Mouse (Mus musculus): ENCODE measurements around the gene Hmgb1. TPM values are rescaled to one million over a fixed set of nuclear protein-coding genes. Genes with fewer than 3 reads are reported as not detected.

Gene Hmgb1
- polyA plus RNA-seq, 1 experiment: 110 TPM

DNA sequence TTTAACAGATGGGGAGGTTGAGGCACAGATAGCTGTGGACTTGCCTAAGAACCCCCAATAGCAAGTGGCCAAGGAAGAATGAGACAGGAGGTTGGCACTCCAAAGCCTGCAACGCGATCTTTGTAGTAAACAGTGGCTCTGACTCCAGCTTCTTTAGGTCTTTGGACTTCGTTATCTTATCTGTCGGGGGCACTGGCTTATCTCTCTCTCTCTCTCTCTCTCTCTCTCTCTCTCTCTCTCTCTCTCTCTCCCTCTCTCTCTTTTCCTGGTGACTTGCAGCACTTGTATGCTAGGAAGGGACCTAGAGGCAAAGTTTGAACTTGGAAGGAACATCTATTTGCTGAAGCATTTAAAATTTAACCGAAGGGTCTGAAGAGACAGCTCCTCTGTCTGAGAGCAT is 155.9 kb downstream of the Hmgb1 start:
- H3K4me1 ChIP-seq (ENCODE audit: control insufficient read depth, insufficient read depth, low read length): no peaks in the 10 kb centered on the region
- no peaks in the 10 kb centered on the region for H3K36me3 ChIP-seq (ENCODE audit: control insufficient read depth, insufficient read depth, low read length, poor library complexity, severe bottlenecking)
- TF ChIP-seq POLR2A (IDR thresholded peaks at IDR 0.05; ENCODE audit: insufficient read depth, low read length) (no peak), EP300 (IDR thresholded peaks at IDR 0.05; ENCODE audit: insufficient read depth, low read depth, low read length) (no peak), CTCF (IDR thresholded peaks at IDR 0.05; ENCODE audit: low read depth, low read length) (no peak)
- no peak overlapping the region for H3K9ac ChIP-seq (ENCODE audit: low read depth, poor library complexity, severe bottlenecking)
- no peak overlapping the region for H3K4me3 ChIP-seq (ENCODE audit: low read depth, low read length)
- H3K27me3 ChIP-seq (ENCODE audit: control insufficient read depth, insufficient read depth, low read length, poor library complexity, severe bottlenecking): no peaks in the 10 kb centered on the region
- no peak overlapping the region for H3K27ac ChIP-seq (ENCODE audit: insufficient read depth, low read length)
- H3K9me3 ChIP-seq (replicated peaks; ENCODE audit: control insufficient read depth, insufficient read depth, low read length, poor library complexity, severe bottlenecking): no peaks in the 10 kb centered on the region

DNA sequence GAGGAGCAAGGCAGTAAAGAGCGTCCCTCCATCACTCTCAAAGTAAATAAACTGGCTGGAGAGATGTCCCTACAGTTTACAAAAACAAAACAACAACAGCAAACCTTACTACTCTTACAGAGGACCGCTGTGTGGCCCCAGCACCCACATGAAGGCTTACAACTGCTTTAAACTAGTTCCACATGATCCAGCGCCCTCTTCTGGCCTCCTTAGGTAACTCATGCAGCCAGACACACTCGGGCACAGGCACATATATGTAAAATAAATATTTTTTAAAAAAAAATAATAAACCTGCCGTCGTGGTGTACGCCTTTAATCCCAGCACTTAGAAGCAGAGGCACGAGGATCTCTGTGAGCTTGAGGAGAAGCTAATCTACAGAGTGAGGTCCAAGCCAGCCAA is 156.9 kb downstream of the Hmgb1 start:
- H3K4me3 ChIP-seq (ENCODE audit: low read depth, low read length): no peak overlapping the region
- no peaks in the 10 kb centered on the region for H3K9me3 ChIP-seq (replicated peaks; ENCODE audit: control insufficient read depth, insufficient read depth, low read length, poor library complexity, severe bottlenecking)
- TF ChIP-seq POLR2A (IDR thresholded peaks at IDR 0.05; ENCODE audit: insufficient read depth, low read length): no peak
- peak; percentile 29 for TF ChIP-seq CTCF (IDR thresholded peaks at IDR 0.05; ENCODE audit: low read depth, low read length)
- no peaks in the 10 kb centered on the region for H3K36me3 ChIP-seq (ENCODE audit: control insufficient read depth, insufficient read depth, low read length, poor library complexity, severe bottlenecking)
- H3K9ac ChIP-seq (ENCODE audit: low read depth, poor library complexity, severe bottlenecking): no peak overlapping the region
- no peak overlapping the region for H3K27ac ChIP-seq (ENCODE audit: insufficient read depth, low read length)
- no peaks in the 10 kb centered on the region for H3K4me1 ChIP-seq (ENCODE audit: control insufficient read depth, insufficient read depth, low read length)
- H3K27me3 ChIP-seq (ENCODE audit: control insufficient read depth, insufficient read depth, low read length, poor library complexity, severe bottlenecking): no peaks in the 10 kb centered on the region

DNA sequence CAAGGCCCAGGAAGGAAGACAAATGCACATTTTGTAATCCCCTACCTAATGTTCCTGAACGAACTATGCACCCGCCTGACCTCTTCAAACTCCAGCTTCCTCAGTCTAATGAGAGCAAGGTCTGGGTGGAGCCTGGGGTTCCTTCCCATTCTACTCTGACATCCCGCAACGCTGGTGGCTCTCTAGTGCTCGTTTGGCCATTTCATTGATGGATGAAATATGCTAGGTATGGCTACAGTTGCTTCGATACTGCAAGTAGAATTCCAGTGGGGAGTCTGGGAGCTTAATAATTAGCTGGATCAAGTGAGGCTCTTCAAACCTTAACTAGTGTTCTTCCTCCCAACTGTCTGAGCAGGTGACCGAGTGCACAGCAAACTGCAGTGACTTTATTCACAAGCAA is 163.2 kb downstream of the Hmgb1 start:
- Histone ChIP-seq H3K4me1 (ENCODE audit: control insufficient read depth, insufficient read depth, low read length) (no peaks in the 10 kb centered on the region), H3K4me3 (ENCODE audit: low read depth, low read length) (no peak overlapping the region), H3K9me3 (replicated peaks; ENCODE audit: control insufficient read depth, insufficient read depth, low read length, poor library complexity, severe bottlenecking) (no peaks in the 10 kb centered on the region), H3K36me3 (ENCODE audit: control insufficient read depth, insufficient read depth, low read length, poor library complexity, severe bottlenecking) (no peaks in the 10 kb centered on the region), H3K27me3 (ENCODE audit: control insufficient read depth, insufficient read depth, low read length, poor library complexity, severe bottlenecking) (0 out of 2 replicates have a peak, but pooled peaks cover 2% of the 10 kb centered on the region), H3K27ac (ENCODE audit: insufficient read depth, low read length) (no peak overlapping the region), H3K9ac (ENCODE audit: low read depth, poor library complexity, severe bottlenecking) (no peak overlapping the region)
- TF ChIP-seq CTCF (IDR thresholded peaks at IDR 0.05; ENCODE audit: low read depth, low read length) (no peak), POLR2A (IDR thresholded peaks at IDR 0.05; ENCODE audit: insufficient read depth, low read length) (no peak), EP300 (IDR thresholded peaks at IDR 0.05; ENCODE audit: insufficient read depth, low read depth, low read length) (no peak)

DNA sequence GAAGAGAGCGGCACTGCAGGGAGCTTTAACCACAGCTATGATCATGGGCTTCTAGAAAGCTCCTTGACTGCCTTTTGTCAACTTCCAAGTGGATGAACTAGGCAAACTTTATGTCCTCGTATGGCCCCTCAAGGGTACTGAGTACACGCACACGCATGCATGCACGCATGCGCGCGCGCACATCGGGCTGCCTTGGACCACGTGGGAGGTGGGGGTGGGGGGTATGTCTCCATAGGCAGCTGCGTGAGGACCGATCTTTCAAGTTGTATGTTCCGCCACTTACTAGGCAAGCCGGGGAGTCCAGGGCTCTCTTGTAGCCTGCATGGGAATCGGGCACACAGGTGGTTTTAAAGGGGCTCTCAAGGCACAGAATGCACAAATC is 163.6 kb downstream of the Hmgb1 start:
- Histone ChIP-seq H3K27me3 (ENCODE audit: control insufficient read depth, insufficient read depth, low read length, poor library complexity, severe bottlenecking) (0 out of 2 replicates have a peak, but pooled peaks cover 2% of the 10 kb centered on the region), H3K36me3 (ENCODE audit: control insufficient read depth, insufficient read depth, low read length, poor library complexity, severe bottlenecking) (no peaks in the 10 kb centered on the region), H3K4me3 (ENCODE audit: low read depth, low read length) (peak overlapping the region; percentile 9; the same call in 1 of the 2 replicates), H3K9me3 (replicated peaks; ENCODE audit: control insufficient read depth, insufficient read depth, low read length, poor library complexity, severe bottlenecking) (no peaks in the 10 kb centered on the region), H3K9ac (ENCODE audit: low read depth, poor library complexity, severe bottlenecking) (no peak overlapping the region), H3K27ac (ENCODE audit: insufficient read depth, low read length) (no peak overlapping the region), H3K4me1 (ENCODE audit: control insufficient read depth, insufficient read depth, low read length) (no peaks in the 10 kb centered on the region)
- TF ChIP-seq POLR2A (IDR thresholded peaks at IDR 0.05; ENCODE audit: insufficient read depth, low read length) (no peak), CTCF (IDR thresholded peaks at IDR 0.05; ENCODE audit: low read depth, low read length) (no peak), EP300 (IDR thresholded peaks at IDR 0.05; ENCODE audit: insufficient read depth, low read depth, low read length) (no peak)

DNA sequence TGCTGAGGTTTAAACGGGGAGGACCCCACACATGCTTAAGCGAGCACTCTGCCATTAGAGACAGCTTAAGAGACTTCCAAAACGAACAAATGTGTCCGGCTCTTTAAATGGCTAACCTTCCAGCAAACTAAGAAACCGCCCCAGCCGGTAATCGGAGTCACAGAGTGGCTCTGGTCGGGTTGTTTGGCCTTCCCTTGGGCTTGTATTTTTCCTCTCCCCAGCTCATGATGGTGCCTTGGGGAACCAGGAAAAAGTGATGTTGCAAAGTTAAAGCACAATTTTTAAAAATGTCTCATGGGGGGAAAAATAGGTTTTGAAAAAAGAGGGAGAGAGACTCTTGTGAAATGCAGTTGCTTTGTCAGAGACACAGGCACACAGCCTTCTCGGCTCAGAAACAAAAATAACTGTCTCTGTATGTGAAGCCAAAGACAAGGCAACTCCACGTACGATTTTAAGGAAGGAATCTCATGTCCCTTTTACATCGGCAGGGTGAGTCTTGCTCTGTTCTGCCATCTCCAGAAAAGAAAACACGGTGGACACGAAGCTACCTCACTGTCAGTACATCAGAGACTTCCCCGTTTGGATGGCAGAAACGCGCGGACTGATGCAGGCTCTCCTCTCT is 164.1 kb downstream of the Hmgb1 start:
- Histone ChIP-seq H3K4me3 (ENCODE audit: low read depth, low read length) (no peak overlapping the region), H3K27me3 (ENCODE audit: control insufficient read depth, insufficient read depth, low read length, poor library complexity, severe bottlenecking) (0 out of 2 replicates have a peak, but pooled peaks cover 2% of the 10 kb centered on the region), H3K4me1 (ENCODE audit: control insufficient read depth, insufficient read depth, low read length) (no peaks in the 10 kb centered on the region), H3K27ac (ENCODE audit: insufficient read depth, low read length) (no peak overlapping the region), H3K9ac (ENCODE audit: low read depth, poor library complexity, severe bottlenecking) (no peak overlapping the region), H3K36me3 (ENCODE audit: control insufficient read depth, insufficient read depth, low read length, poor library complexity, severe bottlenecking) (no peaks in the 10 kb centered on the region), H3K9me3 (replicated peaks; ENCODE audit: control insufficient read depth, insufficient read depth, low read length, poor library complexity, severe bottlenecking) (no peaks in the 10 kb centered on the region)
- TF ChIP-seq CTCF (IDR thresholded peaks at IDR 0.05; ENCODE audit: low read depth, low read length): no peak

DNA sequence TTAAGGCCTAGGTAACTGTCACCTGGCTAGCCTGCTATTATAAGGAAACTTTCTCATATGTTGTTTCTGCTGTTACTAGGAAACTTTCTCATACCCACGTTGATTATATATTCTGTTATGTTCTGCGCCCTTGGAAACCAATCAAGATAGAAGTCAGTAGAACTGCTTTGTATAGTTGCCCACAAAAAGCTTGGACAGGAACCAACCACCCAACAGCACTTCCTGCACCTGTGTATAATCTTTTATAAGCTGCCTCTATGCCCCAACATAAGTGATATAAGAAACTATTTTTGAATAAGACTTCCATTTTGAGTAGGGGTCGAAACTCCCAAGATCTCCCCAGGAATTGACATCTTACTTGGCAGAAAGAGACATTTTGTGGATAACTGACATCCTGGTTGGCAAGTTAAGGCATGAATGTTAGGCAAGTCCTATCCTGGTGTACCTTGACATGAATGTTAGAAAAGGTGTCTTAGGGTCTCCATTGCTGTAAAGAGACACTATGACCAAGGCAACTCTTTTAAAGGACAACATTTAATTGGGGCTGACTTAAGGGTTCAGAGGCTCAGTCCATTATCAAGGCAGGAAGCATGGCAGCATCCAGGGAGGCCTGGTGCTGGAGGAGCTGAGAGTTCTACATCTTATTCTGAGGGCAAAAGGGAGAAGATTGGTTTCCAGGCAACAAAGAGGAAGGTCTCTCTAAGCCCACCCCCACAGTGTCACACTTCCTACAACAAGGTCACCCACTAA is 166.4 kb downstream of the Hmgb1 start:
- TF ChIP-seq CTCF (IDR thresholded peaks at IDR 0.05; ENCODE audit: low read depth, low read length) (no peak), POLR2A (IDR thresholded peaks at IDR 0.05; ENCODE audit: insufficient read depth, low read length) (no peak), EP300 (IDR thresholded peaks at IDR 0.05; ENCODE audit: insufficient read depth, low read depth, low read length) (no peak)
- no peaks in the 10 kb centered on the region for H3K4me1 ChIP-seq (ENCODE audit: control insufficient read depth, insufficient read depth, low read length)
- 0 out of 2 replicates have a peak, but pooled peaks cover 2% of the 10 kb centered on the region for H3K27me3 ChIP-seq (ENCODE audit: control insufficient read depth, insufficient read depth, low read length, poor library complexity, severe bottlenecking)
- no peak overlapping the region for H3K4me3 ChIP-seq (ENCODE audit: low read depth, low read length)
- no peak overlapping the region for H3K27ac ChIP-seq (ENCODE audit: insufficient read depth, low read length)
- H3K9me3 ChIP-seq (replicated peaks; ENCODE audit: control insufficient read depth, insufficient read depth, low read length, poor library complexity, severe bottlenecking): no peaks in the 10 kb centered on the region
- H3K9ac ChIP-seq (ENCODE audit: low read depth, poor library complexity, severe bottlenecking): no peak overlapping the region
- no peaks in the 10 kb centered on the region for H3K36me3 ChIP-seq (ENCODE audit: control insufficient read depth, insufficient read depth, low read length, poor library complexity, severe bottlenecking)
